Mouse (Mus musculus) forebrain, embryonic 16.5 days (tissue): ENCODE data around the gene Ermard. TPM values are rescaled to one million over a fixed set of nuclear protein-coding genes. Genes with fewer than 3 reads are reported as not detected.

Experiments
- ATAC-seq: fragments of 200-750 bp; cut with Nextera tagmentation; 2 replicates; pipeline ENCODE4 v1.8.0; 2017; ENCODE audit warnings: mild to moderate bottlenecking, moderate library complexity
- H3K27ac ChIP-seq: fragments of 300-500 bp; sonication (generic); 2 replicates; pipeline ENCODE4 v1.5.1; 2014; ENCODE audit warnings: low read length, control low read depth
- H3K27me3 ChIP-seq: fragments of 300-500 bp; sonication (generic); replicated peaks from 2 replicates; pipeline ENCODE4 v1.6.1; 2014; ENCODE audit warnings: low read length; ENCODE audit not compliant: control insufficient read depth, insufficient read depth
- H3K36me3 ChIP-seq: fragments of 300-500 bp; sonication (generic); 2 replicates; pipeline ENCODE4 v1.6.1; 2014; ENCODE audit not compliant: control insufficient read depth, insufficient read depth
- H3K4me1 ChIP-seq: fragments of 300-500 bp; sonication (generic); replicated peaks from 2 replicates; pipeline ENCODE4 v1.6.1; 2014; ENCODE audit warnings: low read length; ENCODE audit not compliant: control insufficient read depth, insufficient read depth
- H3K4me2 ChIP-seq: fragments of 300-500 bp; sonication (generic); 2 replicates; pipeline ENCODE4 v1.6.1; 2014; ENCODE audit warnings: mild to moderate bottlenecking, low read length, control low read depth
- H3K4me3 ChIP-seq: fragments of 300-500 bp; sonication (generic); replicated peaks from 2 replicates; pipeline ENCODE4 v1.5.1; 2014; ENCODE audit warnings: mild to moderate bottlenecking, low read length, control low read depth
- H3K9ac ChIP-seq: fragments of 300-500 bp; sonication (generic); replicated peaks from 2 replicates; pipeline ENCODE4 v1.6.1; 2014; ENCODE audit warnings: low read depth, low read length, control low read depth
- H3K9me3 ChIP-seq: fragments of 300-500 bp; sonication (generic); 2 replicates; pipeline ENCODE4 v1.6.1; 2016; ENCODE audit warnings: low read length; ENCODE audit not compliant: control insufficient read depth
- WGBS: fragments of 180-500 bp; shearing (Covaris S2); extraction: QIAGEN DNeasy Blood & Tissue Kit; methylation state at CpG from one replicate; pipeline ENCODE4 v1.1.7; 2014; 5-methylcytosine and 5-hydroxymethylcytosine counted together
- polyA plus RNA-seq: library from polyadenylated mRNA; unstranded; fragments of >200 nt; fragmentation: Nextera tagmentation; extraction: Ambion mirVana; gene quantifications from 2 replicates; pipeline ENCODE4 v1.2.1, GENCODE M21; 2015

Ermard gene
- polyA plus RNA-seq, 1 experiment from 2014 or later: 86.6 TPM

DNA sequence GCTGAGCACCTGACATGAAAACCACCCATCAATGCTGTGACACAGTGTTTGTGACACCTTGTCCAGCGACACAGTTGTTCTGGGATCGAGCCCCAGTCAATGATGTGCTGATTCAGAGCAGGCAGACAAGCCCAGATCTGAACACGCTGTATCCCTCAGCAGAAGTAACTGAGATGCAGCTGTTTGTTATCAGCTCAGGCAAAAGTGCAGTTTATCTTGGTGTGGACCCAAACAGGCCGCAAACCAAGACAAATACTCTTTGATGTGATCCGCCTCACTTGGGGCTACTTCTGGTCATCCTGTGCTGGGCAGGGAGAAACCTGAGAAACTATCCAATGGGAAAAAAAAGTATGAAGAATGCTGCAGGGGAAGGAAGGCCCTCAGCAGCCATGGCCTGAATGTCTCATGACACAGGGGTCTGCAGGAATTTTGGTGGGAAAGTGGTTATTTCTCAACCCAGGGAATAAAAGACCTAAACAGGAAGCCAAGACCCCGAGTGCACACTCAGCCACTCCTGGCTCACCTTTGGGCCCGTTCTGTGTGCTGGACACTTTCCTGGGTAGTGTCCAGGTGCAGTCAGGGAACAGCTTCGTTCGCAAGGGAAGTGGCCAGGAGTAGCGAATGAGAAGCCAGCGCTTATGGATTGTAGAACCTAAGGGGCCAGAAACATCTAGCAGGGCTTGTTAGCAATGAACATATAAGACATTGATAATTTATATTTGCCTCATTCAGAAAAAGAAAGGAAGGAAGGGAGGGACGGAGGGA is 94.1 kb downstream of the Ermard start:
- 90% methylated on average over 12 of the region's 12 CpGs for WGBS
- peaks cover 4% of the 10 kb centered on the region; the same call in 1 of the 2 replicates for H3K4me1 ChIP-seq
- H3K4me3 ChIP-seq: no peak overlapping the region
- no peaks in the 10 kb centered on the region for H3K27me3 ChIP-seq
- no peak for ATAC-seq
- no peak overlapping the region for H3K27ac ChIP-seq
- no peaks in the 10 kb centered on the region for H3K36me3 ChIP-seq
- no peak overlapping the region for H3K9ac ChIP-seq
- H3K9me3 ChIP-seq: no peaks in the 10 kb centered on the region
- no peak overlapping the region for H3K4me2 ChIP-seq

DNA sequence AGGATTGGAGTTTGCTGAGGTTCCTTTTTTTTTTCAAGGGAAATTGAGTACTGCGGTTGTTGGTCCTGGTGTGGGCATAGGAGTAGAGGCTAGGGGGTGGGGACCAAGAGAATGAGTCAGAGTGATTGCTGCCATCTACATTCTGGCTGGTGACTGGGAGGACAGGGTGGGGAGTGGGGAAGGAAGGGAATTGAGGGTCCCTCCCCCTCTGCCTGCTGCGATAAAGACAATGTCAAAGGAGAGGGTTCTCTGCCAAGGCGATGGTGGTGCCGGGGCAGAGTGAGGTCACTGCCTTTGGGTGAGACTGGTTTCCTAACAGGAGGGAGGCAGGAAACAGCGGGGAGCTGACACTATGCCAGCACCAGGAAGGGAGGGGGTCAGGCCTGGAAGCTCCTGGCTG is 96.4 kb downstream of the Ermard start:
- H3K27ac ChIP-seq: no peak overlapping the region
- no peak overlapping the region for H3K4me2 ChIP-seq
- 52% methylated on average over 5 of the region's 5 CpGs for WGBS
- no peaks in the 10 kb centered on the region for H3K36me3 ChIP-seq
- peaks cover 4% of the 10 kb centered on the region; the same call in 1 of the 2 replicates for H3K4me1 ChIP-seq
- H3K9me3 ChIP-seq: no peaks in the 10 kb centered on the region
- no peak overlapping the region for H3K9ac ChIP-seq
- no peaks in the 10 kb centered on the region for H3K27me3 ChIP-seq
- 0 out of 2 replicates have a peak, but pooled peaks have one; percentile 20 for ATAC-seq
- H3K4me3 ChIP-seq: no peak overlapping the region

Other genes with a start within 250 kb of the Ermard start
- 6.3 and 7.5 TPM in 2 replicates for gene Wdr27, start 98.0 kb upstream of the Ermard start, polyA plus RNA-seq
- gene 1600012H06Rik, start 98.0 kb upstream of the Ermard start, polyA plus RNA-seq: 33.1 and 37.3 TPM in 2 replicates
- 15.1 and 15.3 TPM in 2 replicates for gene Phf10, start 79.9 kb upstream of the Ermard start, polyA plus RNA-seq
- 6.9 and 7.5 TPM in 2 replicates for gene 9030025P20Rik, start 62.7 kb upstream of the Ermard start, polyA plus RNA-seq
- gene Gm3417, start 62.4 kb upstream of the Ermard start, polyA plus RNA-seq: 0.47 and 0.86 TPM in 2 replicates
- 8.5 and 9.9 TPM in 2 replicates for gene Gm3435, start 31.0 kb upstream of the Ermard start, polyA plus RNA-seq
- not detected in 2 replicates for gene Tcte3, start 280 bp downstream of the Ermard start, polyA plus RNA-seq
- gene Gm3448, start 329 bp downstream of the Ermard start, polyA plus RNA-seq: 5.1 TPM in 2 replicates